Mouse (Mus musculus): Measurements from ENCODE around the gene Tjp2. TPM values are rescaled to one million over a fixed set of nuclear protein-coding genes. Genes with fewer than 3 reads are reported as not detected.
A peak's percentile ranks its signal among the peaks of the same experiment; 100 is the strongest.

Tjp2 gene
- polyA plus RNA-seq (2014; fragmentation: Nextera tagmentation; extraction: Ambion mirVana): 6.5 and 11.5 TPM in 2 replicates

DNA sequence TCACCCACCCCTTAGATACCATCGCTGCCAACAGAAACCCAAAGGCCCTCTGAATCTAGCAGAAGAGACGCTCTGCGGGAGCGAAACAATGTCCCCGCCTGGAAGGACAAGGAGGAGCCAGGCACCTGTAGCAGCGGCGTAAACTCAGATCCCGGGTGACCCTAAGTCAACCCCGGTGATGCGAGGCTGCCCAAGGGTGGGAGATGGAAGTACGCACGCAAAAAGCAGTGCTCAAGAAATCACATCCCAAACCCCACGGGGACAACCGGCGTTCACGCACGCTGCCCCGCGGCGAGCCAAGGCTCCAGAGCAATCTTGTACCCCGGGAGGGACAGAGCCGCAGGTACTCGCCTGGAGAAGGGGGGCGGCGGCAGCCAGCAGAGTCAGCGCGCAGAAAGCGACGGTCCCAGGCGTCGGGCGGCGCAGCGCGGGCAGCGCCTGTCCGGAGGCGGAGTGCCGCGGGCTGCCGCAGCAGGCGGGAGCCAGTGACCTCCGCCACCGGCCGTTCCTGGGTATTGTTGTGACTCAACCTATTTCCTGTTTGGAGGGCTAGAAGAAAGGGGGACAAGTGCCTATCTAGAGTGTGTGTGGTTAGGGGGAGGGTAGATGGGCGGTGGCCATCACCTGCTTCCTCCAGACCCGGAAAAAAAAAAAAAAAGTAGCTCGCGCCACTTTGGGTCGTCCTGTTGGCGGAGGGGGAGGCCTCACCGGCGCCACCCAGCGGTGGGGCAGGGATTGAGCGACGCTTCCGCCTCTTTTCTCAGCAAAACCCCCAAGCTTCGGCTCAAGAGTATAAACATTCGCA lies at the start of gene Tjp2:
Tjp2 (minus strand) TSS at position 531 of the 805 bp plus-strand sequence.
- Histone ChIP-seq H3K4me3 (ENCODE audit: low read depth, low read length) (peak within 1 kb of the TSS; percentile 42), H3K4me2 (ENCODE audit: low read depth, low read length) (peak within 1 kb of the TSS; percentile 88), H3K4me1 (ENCODE audit: control insufficient read depth, insufficient read depth, low read length) (peaks cover 5% of the 10 kb centered on the region; the same call in 1 of the 2 replicates), H3K9me3 (ENCODE audit: control insufficient read depth, low read length) (no peaks in the 10 kb centered on the region), H3K27me3 (ENCODE audit: control insufficient read depth, insufficient read depth, low read length) (peaks cover 13% of the 10 kb centered on the region; the same call in 1 of the 2 replicates), H3K9ac (replicated peaks; ENCODE audit: low read depth, low read length) (peak within 1 kb of the TSS; percentile 50), H3K27ac (ENCODE audit: low read depth, low read length) (no peak within 1 kb of the TSS), H3K36me3 (ENCODE audit: control insufficient read depth, insufficient read depth, low read length) (no peaks in the 10 kb centered on the region)
- WGBS: under 1% methylated on average over 59 of the region's 59 CpGs
- peak; percentile 68; the same call in 1 of the 2 replicates for ATAC-seq (ENCODE audit: low read depth)

GRCm38 (mm10) chr19:24274281-24274680 lies 49.5 kb upstream of the Tjp2 start:
- Histone ChIP-seq H3K27ac (ENCODE audit: low read depth, low read length) (no peak overlapping the region), H3K4me2 (ENCODE audit: low read depth, low read length) (no peak overlapping the region), H3K9ac (replicated peaks; ENCODE audit: low read depth, low read length) (no peak overlapping the region), H3K9me3 (ENCODE audit: control insufficient read depth, low read length) (no peaks in the 10 kb centered on the region), H3K4me1 (ENCODE audit: control insufficient read depth, insufficient read depth, low read length) (no peaks in the 10 kb centered on the region), H3K4me3 (ENCODE audit: low read depth, low read length) (no peak overlapping the region), H3K27me3 (ENCODE audit: control insufficient read depth, insufficient read depth, low read length) (no peaks in the 10 kb centered on the region), H3K36me3 (ENCODE audit: control insufficient read depth, insufficient read depth, low read length) (no peaks in the 10 kb centered on the region)
- no peak for ATAC-seq (ENCODE audit: low read depth)
- 70% methylated on average over 3 of the region's 3 CpGs for WGBS

DNA sequence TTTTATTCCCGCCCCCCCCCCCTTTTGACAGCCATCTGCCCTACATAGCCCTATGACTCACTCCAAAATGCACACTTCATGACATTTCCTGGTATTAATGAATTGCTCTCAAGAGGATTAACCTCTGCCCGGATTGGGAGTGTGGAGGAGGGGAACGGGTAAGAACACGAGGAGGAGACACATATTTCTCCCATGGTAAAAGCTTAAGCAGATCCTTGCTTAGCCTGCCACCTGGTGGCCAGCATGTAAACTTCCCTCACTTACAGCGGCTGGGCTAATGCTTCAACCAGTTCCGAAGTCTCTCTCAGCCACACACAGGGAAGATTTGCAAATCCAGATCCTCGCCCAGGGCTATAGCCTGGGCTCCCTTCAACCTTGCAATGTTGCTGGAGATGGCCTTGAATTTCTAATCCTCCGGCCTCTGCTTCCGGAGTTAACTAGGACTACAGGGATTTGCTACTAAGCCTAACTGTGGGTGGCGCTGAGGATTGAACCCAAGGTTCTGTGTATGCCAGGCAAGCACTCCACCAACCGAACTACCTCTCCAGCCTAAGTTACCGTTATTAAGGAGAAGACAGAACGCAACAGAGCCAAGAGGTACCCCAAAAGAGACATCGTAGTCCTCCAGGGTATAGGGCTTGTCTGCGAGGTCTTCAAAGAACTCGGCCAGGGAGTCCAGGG lies 47.1 kb upstream of the Tjp2 start:
- ATAC-seq (ENCODE audit: low read depth): peak; percentile 85
- Histone ChIP-seq H3K36me3 (ENCODE audit: control insufficient read depth, insufficient read depth, low read length) (no peaks in the 10 kb centered on the region), H3K4me3 (ENCODE audit: low read depth, low read length) (no peak overlapping the region), H3K27me3 (ENCODE audit: control insufficient read depth, insufficient read depth, low read length) (no peaks in the 10 kb centered on the region), H3K4me1 (ENCODE audit: control insufficient read depth, insufficient read depth, low read length) (no peaks in the 10 kb centered on the region), H3K9ac (replicated peaks; ENCODE audit: low read depth, low read length) (no peak overlapping the region), H3K27ac (ENCODE audit: low read depth, low read length) (no peak overlapping the region), H3K4me2 (ENCODE audit: low read depth, low read length) (peak overlapping the region; percentile 23; the same call in 1 of the 2 replicates), H3K9me3 (ENCODE audit: control insufficient read depth, low read length) (no peaks in the 10 kb centered on the region)
- WGBS: 45% methylated on average over 16 of the region's 16 CpGs

DNA sequence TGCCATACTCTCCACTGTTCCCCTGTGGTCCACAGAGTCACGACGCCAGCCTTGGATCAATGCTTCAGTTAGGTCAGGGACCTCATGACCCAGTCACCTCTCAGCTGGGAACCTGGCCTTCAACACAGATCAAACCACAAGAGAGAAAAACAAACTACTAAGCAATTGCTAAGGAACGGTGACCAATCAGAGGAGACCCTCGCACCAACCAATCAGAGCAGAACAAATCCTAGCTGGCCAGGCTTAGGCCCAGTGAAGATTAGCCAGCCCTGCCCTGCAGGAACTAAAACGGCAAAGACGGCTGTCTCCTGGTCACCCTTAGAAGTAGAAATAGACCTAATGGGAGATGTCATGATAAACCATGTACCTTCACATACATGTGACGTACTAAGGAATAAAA lies 46.5 kb upstream of the Tjp2 start:
- 44% methylated on average over 7 of the region's 7 CpGs for WGBS
- no peaks in the 10 kb centered on the region for H3K9me3 ChIP-seq (ENCODE audit: control insufficient read depth, low read length)
- no peaks in the 10 kb centered on the region for H3K27me3 ChIP-seq (ENCODE audit: control insufficient read depth, insufficient read depth, low read length)
- H3K4me1 ChIP-seq (ENCODE audit: control insufficient read depth, insufficient read depth, low read length): no peaks in the 10 kb centered on the region
- H3K4me2 ChIP-seq (ENCODE audit: low read depth, low read length): peak overlapping the region; percentile 23; the same call in 1 of the 2 replicates
- H3K4me3 ChIP-seq (ENCODE audit: low read depth, low read length): no peak overlapping the region
- H3K9ac ChIP-seq (replicated peaks; ENCODE audit: low read depth, low read length): no peak overlapping the region
- no peaks in the 10 kb centered on the region for H3K36me3 ChIP-seq (ENCODE audit: control insufficient read depth, insufficient read depth, low read length)
- peak; percentile 72 for ATAC-seq (ENCODE audit: low read depth)
- no peak overlapping the region for H3K27ac ChIP-seq (ENCODE audit: low read depth, low read length)

DNA sequence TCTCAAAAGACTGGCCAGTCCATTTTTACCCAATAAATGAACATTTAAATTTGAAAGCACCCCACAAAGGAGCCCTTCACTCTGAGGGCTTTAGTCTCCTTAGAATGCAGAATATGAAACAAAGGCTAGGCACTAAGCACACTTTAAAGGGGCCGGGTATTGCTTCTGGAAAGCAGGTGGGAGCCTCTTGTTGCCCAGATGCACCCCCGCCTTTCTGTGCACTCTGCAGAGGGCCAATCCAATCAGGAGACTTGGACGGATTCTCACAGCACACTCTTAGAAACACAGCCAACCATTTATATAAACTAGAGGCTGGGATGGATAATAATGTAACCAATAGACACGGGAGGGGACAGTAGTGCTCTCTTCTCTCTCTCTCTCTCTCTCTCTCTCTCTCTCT lies 43.7 kb upstream of the Tjp2 start:
- 36% methylated on average over 4 of the region's 4 CpGs for WGBS
- no peak for ATAC-seq (ENCODE audit: low read depth)

GRCm38 (mm10) chr19:24266046-24266830 lies 41.4 kb upstream of the Tjp2 start:
- H3K27ac ChIP-seq (ENCODE audit: low read depth, low read length): no peak overlapping the region
- no peaks in the 10 kb centered on the region for H3K27me3 ChIP-seq (ENCODE audit: control insufficient read depth, insufficient read depth, low read length)
- no peaks in the 10 kb centered on the region for H3K36me3 ChIP-seq (ENCODE audit: control insufficient read depth, insufficient read depth, low read length)
- H3K9ac ChIP-seq (replicated peaks; ENCODE audit: low read depth, low read length): no peak overlapping the region
- no peaks in the 10 kb centered on the region for H3K9me3 ChIP-seq (ENCODE audit: control insufficient read depth, low read length)
- no peak overlapping the region for H3K4me2 ChIP-seq (ENCODE audit: low read depth, low read length)
- no peaks in the 10 kb centered on the region for H3K4me1 ChIP-seq (ENCODE audit: control insufficient read depth, insufficient read depth, low read length)
- ATAC-seq (ENCODE audit: low read depth): no peak
- H3K4me3 ChIP-seq (ENCODE audit: low read depth, low read length): no peak overlapping the region
- 86% methylated on average over 7 of the region's 7 CpGs for WGBS

More for the DNA sequence above, 43.7 kb upstream of the Tjp2 start:
- no peaks in the 10 kb centered on the region for H3K9me3 ChIP-seq (ENCODE audit: control insufficient read depth, low read length)
- H3K9ac ChIP-seq (replicated peaks; ENCODE audit: low read depth, low read length): no peak overlapping the region
- no peaks in the 10 kb centered on the region for H3K4me1 ChIP-seq (ENCODE audit: control insufficient read depth, insufficient read depth, low read length)
- H3K27me3 ChIP-seq (ENCODE audit: control insufficient read depth, insufficient read depth, low read length): no peaks in the 10 kb centered on the region
- no peak overlapping the region for H3K4me2 ChIP-seq (ENCODE audit: low read depth, low read length)
- H3K36me3 ChIP-seq (ENCODE audit: control insufficient read depth, insufficient read depth, low read length): no peaks in the 10 kb centered on the region
- H3K4me3 ChIP-seq (ENCODE audit: low read depth, low read length): no peak overlapping the region
- no peak overlapping the region for H3K27ac ChIP-seq (ENCODE audit: low read depth, low read length)

DNA sequence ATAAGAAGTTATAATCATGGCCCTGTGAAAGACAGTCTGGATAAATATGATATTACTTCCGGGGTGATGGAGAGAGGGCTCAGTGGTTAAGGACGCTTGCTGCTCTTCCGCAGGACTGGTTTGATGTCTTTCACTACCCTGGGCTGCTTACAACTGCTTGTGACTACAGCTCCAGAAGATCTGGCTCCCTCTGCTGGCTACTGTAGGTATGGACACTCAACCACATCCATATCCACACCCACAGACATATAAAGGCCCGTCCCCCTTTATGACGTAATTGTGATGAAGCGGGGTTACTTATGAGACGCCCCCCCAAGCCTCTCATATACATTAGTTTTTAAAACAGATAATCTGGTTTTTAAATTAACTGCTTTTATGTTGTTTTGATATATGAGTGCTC lies 40.2 kb upstream of the Tjp2 start:
- Histone ChIP-seq H3K4me2 (ENCODE audit: low read depth, low read length) (no peak overlapping the region), H3K27me3 (ENCODE audit: control insufficient read depth, insufficient read depth, low read length) (no peaks in the 10 kb centered on the region), H3K4me3 (ENCODE audit: low read depth, low read length) (no peak overlapping the region), H3K27ac (ENCODE audit: low read depth, low read length) (no peak overlapping the region), H3K36me3 (ENCODE audit: control insufficient read depth, insufficient read depth, low read length) (no peaks in the 10 kb centered on the region), H3K9ac (replicated peaks; ENCODE audit: low read depth, low read length) (no peak overlapping the region), H3K9me3 (ENCODE audit: control insufficient read depth, low read length) (no peaks in the 10 kb centered on the region), H3K4me1 (ENCODE audit: control insufficient read depth, insufficient read depth, low read length) (no peaks in the 10 kb centered on the region)
- 41% methylated on average over 7 of the region's 7 CpGs for WGBS
- peak; percentile 81 for ATAC-seq (ENCODE audit: low read depth)

- no peak overlapping the region for H3K27ac ChIP-seq (ENCODE audit: low read depth, low read length)
- no peaks in the 10 kb centered on the region for H3K27me3 ChIP-seq (ENCODE audit: control insufficient read depth, insufficient read depth, low read length)
- H3K4me3 ChIP-seq (ENCODE audit: low read depth, low read length): no peak overlapping the region
- H3K4me2 ChIP-seq (ENCODE audit: low read depth, low read length): no peak overlapping the region
- WGBS: 94% methylated on average over 14 of the region's 14 CpGs
- H3K4me1 ChIP-seq (ENCODE audit: control insufficient read depth, insufficient read depth, low read length): no peaks in the 10 kb centered on the region
- H3K9me3 ChIP-seq (ENCODE audit: control insufficient read depth, low read length): no peaks in the 10 kb centered on the region
- no peak overlapping the region for H3K9ac ChIP-seq (replicated peaks; ENCODE audit: low read depth, low read length)
- no peak for ATAC-seq (ENCODE audit: low read depth)
- no peaks in the 10 kb centered on the region for H3K36me3 ChIP-seq (ENCODE audit: control insufficient read depth, insufficient read depth, low read length)
These were observed 37.9 kb upstream of the Tjp2 start for GRCm38 (mm10) chr19:24262736-24263135.

All from neural tube, embryonic 14.5 days (tissue).